Mouse (Mus musculus) CH12.LX (cell line): ENCODE data around the gene Rtn4rl1.

Experiments
- CHD1 ChIP-seq: IDR thresholded peaks from 2 replicates; pipeline ENCODE4 v1.6.1; 2012; ENCODE audit warnings: low read depth, low read length, improper control_type of control experiment, inconsistent platforms
- CTCF ChIP-seq, 2 experiments: IDR thresholded peaks in 1 of 2; conservative IDR thresholded peaks in 1 of 2; 2 replicates each; pipeline ENCODE4 v1.5.1; 2011 to 2012; ENCODE audit warnings: low read depth in 2 of 2, low read length in 2 of 2, improper control_type of control experiment in 1 of 2, inconsistent platforms in 1 of 2, mild to moderate bottlenecking in 1 of 2, moderate library complexity in 1 of 2
- ELF1 ChIP-seq: IDR thresholded peaks from 2 replicates; pipeline ENCODE4 v1.6.1; 2014; ENCODE audit warnings: low read depth, mild to moderate bottlenecking, inconsistent platforms, low read length, improper control_type of control experiment
- EP300 ChIP-seq: IDR thresholded peaks from 2 replicates; pipeline ENCODE4 v1.6.1; 2011; ENCODE audit warnings: low read length, improper control_type of control experiment
- JUN ChIP-seq: IDR thresholded peaks from 2 replicates; pipeline ENCODE4 v1.6.1; 2011; ENCODE audit warnings: low read depth, mild to moderate bottlenecking, low read length, improper control_type of control experiment, moderate library complexity; ENCODE audit not compliant: insufficient read depth
- MAX ChIP-seq: IDR thresholded peaks from 2 replicates; pipeline ENCODE4 v1.6.1; 2011; ENCODE audit warnings: low read length, improper control_type of control experiment
- MXI1 ChIP-seq: IDR thresholded peaks from 2 replicates; pipeline ENCODE4 v1.6.1; 2011; ENCODE audit warnings: mild to moderate bottlenecking, low read depth, low read length, improper control_type of control experiment
- MYC ChIP-seq: IDR thresholded peaks from 2 replicates; pipeline ENCODE4 v1.6.1; 2011; ENCODE audit warnings: low read depth, mild to moderate bottlenecking, improper control_type of control experiment, low read length
- POLR2A ChIP-seq: IDR thresholded peaks from 2 replicates; pipeline ENCODE4 v1.6.1; 2011; ENCODE audit warnings: low read depth, mild to moderate bottlenecking, improper control_type of control experiment, low read length
- RAD21 ChIP-seq: IDR thresholded peaks from 2 replicates; pipeline ENCODE4 v1.6.1; 2011; ENCODE audit warnings: low read depth, mild to moderate bottlenecking, low read length, improper control_type of control experiment, moderate library complexity
- RCOR1 ChIP-seq: conservative IDR thresholded peaks from 2 replicates; pipeline ENCODE4 v1.6.1; 2012; ENCODE audit warnings: low read depth, mild to moderate bottlenecking, inconsistent platforms, low read length, improper control_type of control experiment
- USF2 ChIP-seq: conservative IDR thresholded peaks from 2 replicates; pipeline ENCODE4 v1.6.1; 2011; ENCODE audit warnings: low read depth, low read length, improper control_type of control experiment
- ZNF384 ChIP-seq: IDR thresholded peaks from 2 replicates; pipeline ENCODE4 v1.6.1; 2012; ENCODE audit warnings: low read depth, low read length, improper control_type of control experiment, inconsistent platforms

DNA sequence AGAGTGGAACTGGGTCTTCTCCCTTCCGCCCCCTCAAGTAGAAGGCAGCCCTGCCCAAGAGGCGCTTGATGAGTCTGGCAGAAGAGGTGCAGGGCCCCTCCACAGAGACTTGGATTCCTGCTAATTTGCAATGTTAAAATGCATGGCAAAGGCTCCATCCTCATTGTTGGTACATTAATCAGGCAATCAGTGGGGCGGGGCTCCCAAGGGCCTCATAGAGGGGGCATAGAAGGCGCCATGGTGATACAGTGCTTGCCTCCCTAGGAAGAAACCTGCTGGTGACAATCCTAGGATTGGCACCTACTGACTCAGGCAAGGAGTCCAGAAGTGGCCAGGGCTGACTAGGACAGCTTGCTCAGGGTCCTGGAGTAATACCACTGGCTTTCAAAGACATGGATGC is 68.1 kb downstream of the Rtn4rl1 start:
- TF ChIP-seq ELF1 (no peak), CTCF (conservative IDR thresholded peaks at IDR 0.05 in 1 of 2, IDR thresholded peaks at IDR 0.05 in 1 of 2; ENCODE audit: low read depth in 2 of 2, low read length in 2 of 2) (no peak), POLR2A (no peak), RAD21 (no peak), MYC (no peak), ZNF384 (no peak), EP300 (no peak), USF2 (no peak), RCOR1 (no peak), MAX (no peak), JUN (no peak), MXI1 (no peak), CHD1 (no peak)
